Mouse (Mus musculus): ENCODE data around the gene Sun2. TPM values are rescaled to one million over a fixed set of nuclear protein-coding genes. Genes with fewer than 3 reads are reported as not detected.

Sun2 gene
- total and polyA plus RNA-seq, 2 experiments from 2014 or later: 4.5 to 43.6 TPM

DNA sequence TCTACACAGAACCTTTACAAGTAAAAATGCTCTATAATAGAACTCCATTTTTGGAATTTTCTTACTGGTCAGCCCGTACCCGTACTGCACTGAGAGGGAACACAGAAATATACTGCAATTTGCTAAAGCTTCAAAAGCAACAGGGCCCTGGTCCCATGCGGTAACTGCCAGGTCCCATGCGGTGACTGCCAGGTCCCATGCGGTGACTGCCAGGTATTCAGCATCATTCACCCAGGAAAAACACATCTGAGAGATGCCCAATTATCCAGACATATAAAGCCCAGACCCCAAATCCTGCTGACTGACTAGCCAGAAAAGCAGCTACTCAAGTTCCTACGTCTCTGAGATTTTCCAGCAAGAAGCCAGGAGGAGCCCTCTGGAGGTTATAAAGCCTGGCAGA lies 57.7 kb downstream of the Sun2 start:
- DNase-seq (ENCODE audit: low spot score): no peak
- no peak for ATAC-seq
- no peaks in the 10 kb centered on the region for H3K36me3 ChIP-seq (ENCODE audit: insufficient read depth, low read length)
- no peak overlapping the region for H3K27ac ChIP-seq
- H3K27me3 ChIP-seq (ENCODE audit: insufficient read depth, low read length): no peaks in the 10 kb centered on the region
- peak overlapping the region; percentile 42; the same call in 1 of the 2 replicates for H3K9ac ChIP-seq (replicated peaks; ENCODE audit: low read length)
- H3K4me3 ChIP-seq (ENCODE audit: low read length): peak overlapping the region; percentile 93
- H3K4me2 ChIP-seq (ENCODE audit: low read depth, low read length): peak overlapping the region; percentile 79
- no peak for TF ChIP-seq CTCF (IDR thresholded peaks at IDR 0.05; ENCODE audit: low read depth)
- 72% methylated on average over 6 of the region's 6 CpGs for WGBS
- no peaks in the 10 kb centered on the region for H3K9me3 ChIP-seq (ENCODE audit: low read length)
- peaks cover 34% of the 10 kb centered on the region for H3K4me1 ChIP-seq (ENCODE audit: insufficient read depth, low read length)

GRCm38 (mm10) chr15:79683707-79684465 lies 58.5 kb downstream of the Sun2 start:
- Histone ChIP-seq H3K9me3 (ENCODE audit: low read length) (no peaks in the 10 kb centered on the region), H3K4me2 (ENCODE audit: low read depth, low read length) (peak overlapping the region; percentile 79), H3K9ac (replicated peaks; ENCODE audit: low read length) (peak overlapping the region; percentile 42; the same call in 1 of the 2 replicates), H3K27me3 (ENCODE audit: insufficient read depth, low read length) (no peaks in the 10 kb centered on the region), H3K4me1 (ENCODE audit: insufficient read depth, low read length) (peaks cover 34% of the 10 kb centered on the region), H3K4me3 (ENCODE audit: low read length) (peak overlapping the region; percentile 93), H3K36me3 (ENCODE audit: insufficient read depth, low read length) (no peaks in the 10 kb centered on the region), H3K27ac (no peak overlapping the region)
- WGBS: 67% methylated on average over 19 of the region's 19 CpGs
- no peak for TF ChIP-seq CTCF (IDR thresholded peaks at IDR 0.05; ENCODE audit: low read depth)
- DNase-seq (ENCODE audit: low spot score) (no peak), ATAC-seq (no peak)

- no peaks in the 10 kb centered on the region for H3K9me3 ChIP-seq (ENCODE audit: low read length)
- no peak for DNase-seq (ENCODE audit: low spot score)
- H3K36me3 ChIP-seq (ENCODE audit: insufficient read depth, low read length): no peaks in the 10 kb centered on the region
- TF ChIP-seq CTCF (IDR thresholded peaks at IDR 0.05; ENCODE audit: low read depth): no peak
- no peak overlapping the region for H3K27ac ChIP-seq
- WGBS: 86% methylated on average over 6 of the region's 6 CpGs
- peak overlapping the region; percentile 79; the same call in 1 of the 2 replicates for H3K4me2 ChIP-seq (ENCODE audit: low read depth, low read length)
- ATAC-seq: no peak
- H3K4me3 ChIP-seq (ENCODE audit: low read length): no peak overlapping the region
- H3K4me1 ChIP-seq (ENCODE audit: insufficient read depth, low read length): peaks cover 34% of the 10 kb centered on the region
- no peaks in the 10 kb centered on the region for H3K27me3 ChIP-seq (ENCODE audit: insufficient read depth, low read length)
- H3K9ac ChIP-seq (replicated peaks; ENCODE audit: low read length): no peak overlapping the region
Observed at GRCm38 (mm10) chr15:79683146-79683545, 59.2 kb downstream of the Sun2 start.

- Histone ChIP-seq H3K27ac (no peak overlapping the region), H3K9ac (replicated peaks; ENCODE audit: low read length) (no peak overlapping the region), H3K27me3 (ENCODE audit: insufficient read depth, low read length) (no peaks in the 10 kb centered on the region), H3K4me2 (ENCODE audit: low read depth, low read length) (0 out of 2 replicates have a peak overlapping the region, but pooled peaks have one; percentile 1), H3K4me3 (ENCODE audit: low read length) (no peak overlapping the region), H3K9me3 (ENCODE audit: low read length) (no peaks in the 10 kb centered on the region), H3K4me1 (ENCODE audit: insufficient read depth, low read length) (peaks cover 34% of the 10 kb centered on the region), H3K36me3 (ENCODE audit: insufficient read depth, low read length) (no peaks in the 10 kb centered on the region)
- ATAC-seq (0 out of 2 replicates have a peak, but pooled peaks have one; percentile 7), DNase-seq (ENCODE audit: low spot score) (no peak)
- 86% methylated on average over 4 of the region's 4 CpGs for WGBS
- no peak for TF ChIP-seq CTCF (IDR thresholded peaks at IDR 0.05; ENCODE audit: low read depth)
Observed at GRCm38 (mm10) chr15:79681973-79682372, 60.4 kb downstream of the Sun2 start.

GRCm38 (mm10) chr15:79677936-79678335 lies 64.4 kb downstream of the Sun2 start:
- ATAC-seq: no peak
- WGBS: 91% methylated on average over 2 of the region's 2 CpGs
- TF ChIP-seq CTCF (IDR thresholded peaks at IDR 0.05; ENCODE audit: low read depth): no peak

More at GRCm38 (mm10) chr15:79677936-79678335, 64.4 kb downstream of the Sun2 start:
- Histone ChIP-seq H3K27me3 (ENCODE audit: insufficient read depth, low read length) (no peaks in the 10 kb centered on the region), H3K4me3 (ENCODE audit: low read length) (no peak overlapping the region), H3K4me1 (ENCODE audit: insufficient read depth, low read length) (no peaks in the 10 kb centered on the region), H3K36me3 (ENCODE audit: insufficient read depth, low read length) (peaks cover 28% of the 10 kb centered on the region), H3K4me2 (ENCODE audit: low read depth, low read length) (no peak overlapping the region), H3K9me3 (ENCODE audit: low read length) (no peaks in the 10 kb centered on the region), H3K27ac (no peak overlapping the region), H3K9ac (replicated peaks; ENCODE audit: low read length) (no peak overlapping the region)
- no peak for DNase-seq (ENCODE audit: low spot score)

Other genes with a start within 250 kb of the Sun2 start
- gene Kcnj4, start 237.3 kb downstream of the Sun2 start, total RNA-seq (2014; rRNA removed): 0.50 and 0.94 TPM in 2 replicates
- not detected in 2 replicates for gene Kcnj4, start 237.3 kb downstream of the Sun2 start, polyA plus RNA-seq (2015; fragmentation: Nextera tagmentation; extraction: Ambion mirVana)
- gene Kdelr3, start 226.1 kb downstream of the Sun2 start, total RNA-seq (2014; rRNA removed): 6.4 and 9.6 TPM in 2 replicates
- 8.1 and 9.5 TPM in 2 replicates for gene Kdelr3, start 226.1 kb downstream of the Sun2 start, polyA plus RNA-seq (2015; fragmentation: Nextera tagmentation; extraction: Ambion mirVana)
- gene Ddx17, start 195.8 kb downstream of the Sun2 start, total RNA-seq (2014; rRNA removed): 291 and 334 TPM in 2 replicates
- 33.5 and 34.2 TPM in 2 replicates for gene Ddx17, start 195.8 kb downstream of the Sun2 start, polyA plus RNA-seq (2015; fragmentation: Nextera tagmentation; extraction: Ambion mirVana)
- gene Dmc1, start 137.4 kb downstream of the Sun2 start, total RNA-seq (2014; rRNA removed): 0.36 and 0.37 TPM in 2 replicates
- 1.1 and 1.4 TPM in 2 replicates for gene Dmc1, start 137.4 kb downstream of the Sun2 start, polyA plus RNA-seq (2015; fragmentation: Nextera tagmentation; extraction: Ambion mirVana)
- gene Fam227a, start 83.6 kb downstream of the Sun2 start, total RNA-seq (2014; rRNA removed): 6.4 and 8.4 TPM in 2 replicates
- 2.1 and 3.1 TPM in 2 replicates for gene Fam227a, start 83.6 kb downstream of the Sun2 start, polyA plus RNA-seq (2015; fragmentation: Nextera tagmentation; extraction: Ambion mirVana)
- 48.2 and 54.2 TPM in 2 replicates for gene Cby1, start 83.3 kb downstream of the Sun2 start, total RNA-seq (2014; rRNA removed)
- gene Cby1, start 83.3 kb downstream of the Sun2 start, polyA plus RNA-seq (2015; fragmentation: Nextera tagmentation; extraction: Ambion mirVana): 91.5 and 92.0 TPM in 2 replicates
- 139 and 149 TPM in 2 replicates for gene Tomm22, start 71.7 kb downstream of the Sun2 start, total RNA-seq (2014; rRNA removed)
- 239 and 241 TPM in 2 replicates for gene Tomm22, start 71.7 kb downstream of the Sun2 start, polyA plus RNA-seq (2015; fragmentation: Nextera tagmentation; extraction: Ambion mirVana)
- 53.3 and 57.9 TPM in 2 replicates for gene Josd1, start 54.6 kb downstream of the Sun2 start, total RNA-seq (2014; rRNA removed)
- 18.1 and 20.0 TPM in 2 replicates for gene Josd1, start 54.6 kb downstream of the Sun2 start, polyA plus RNA-seq (2015; fragmentation: Nextera tagmentation; extraction: Ambion mirVana)
- gene Gtpbp1, start 51.7 kb downstream of the Sun2 start, total RNA-seq (2014; rRNA removed): 88.2 and 91.7 TPM in 2 replicates
- 36.7 and 38.3 TPM in 2 replicates for gene Gtpbp1, start 51.7 kb downstream of the Sun2 start, polyA plus RNA-seq (2015; fragmentation: Nextera tagmentation; extraction: Ambion mirVana)
- gene Dnal4, start 35.3 kb upstream of the Sun2 start, total RNA-seq (2014; rRNA removed): 42.7 and 50.3 TPM in 2 replicates
- 54.0 and 56.7 TPM in 2 replicates for gene Dnal4, start 35.3 kb upstream of the Sun2 start, polyA plus RNA-seq (2015; fragmentation: Nextera tagmentation; extraction: Ambion mirVana)
- 226 and 245 TPM in 2 replicates for gene Nptxr, start 62.2 kb upstream of the Sun2 start, total RNA-seq (2014; rRNA removed)
- 59.9 and 68.5 TPM in 2 replicates for gene Nptxr, start 62.2 kb upstream of the Sun2 start, polyA plus RNA-seq (2015; fragmentation: Nextera tagmentation; extraction: Ambion mirVana)
- 5.4 and 12.6 TPM in 2 replicates for gene Npcd, start 91.7 kb upstream of the Sun2 start, total RNA-seq (2014; rRNA removed)
- 2.4 and 2.7 TPM in 2 replicates for gene Npcd, start 91.7 kb upstream of the Sun2 start, polyA plus RNA-seq (2015; fragmentation: Nextera tagmentation; extraction: Ambion mirVana)
- 92.4 and 107 TPM in 2 replicates for gene Cbx6, start 92.2 kb upstream of the Sun2 start, total RNA-seq (2014; rRNA removed)
- gene Cbx6, start 92.2 kb upstream of the Sun2 start, polyA plus RNA-seq (2015; fragmentation: Nextera tagmentation; extraction: Ambion mirVana): 51.6 and 56.6 TPM in 2 replicates
- 3.5 and 5.3 TPM in 2 replicates for gene Apobec3, start 149.1 kb upstream of the Sun2 start, total RNA-seq (2014; rRNA removed)
- 3.9 and 4.5 TPM in 2 replicates for gene Apobec3, start 149.1 kb upstream of the Sun2 start, polyA plus RNA-seq (2015; fragmentation: Nextera tagmentation; extraction: Ambion mirVana)
- gene Cbx7, start 228.6 kb upstream of the Sun2 start, total RNA-seq (2014; rRNA removed): 5.1 and 9.5 TPM in 2 replicates
- gene Cbx7, start 228.6 kb upstream of the Sun2 start, polyA plus RNA-seq (2015; fragmentation: Nextera tagmentation; extraction: Ambion mirVana): 2.9 and 3.1 TPM in 2 replicates